Mouse (Mus musculus): ENCODE measurements around the gene Lrrc29. TPM values are rescaled to one million over a fixed set of nuclear protein-coding genes. Genes with fewer than 3 reads are reported as not detected.

Gene Lrrc29
- polyA plus RNA-seq, 1 experiment from 2014 or later, result 1.1 TPM

DNA sequence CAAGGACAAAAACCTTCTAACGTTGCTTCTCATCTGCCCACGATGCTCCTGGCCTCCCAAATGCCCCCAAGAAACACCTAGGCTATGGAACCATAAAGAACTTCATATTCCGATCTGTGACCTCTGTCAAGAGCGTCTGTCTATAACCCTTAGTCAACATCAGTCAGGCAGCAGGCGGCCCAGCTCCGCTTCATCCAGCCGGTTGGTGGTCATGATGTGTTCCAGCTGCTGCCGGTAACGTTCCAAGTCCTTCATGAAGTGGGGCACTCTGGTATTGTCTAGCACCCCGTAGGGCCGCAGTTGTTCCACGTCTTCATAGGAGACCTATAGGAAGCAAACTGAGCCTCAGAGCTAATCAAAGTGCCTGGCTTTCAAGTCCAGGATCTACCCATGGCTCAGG lies 44.3 kb downstream of the Lrrc29 start:
- no peak for DNase-seq (ENCODE audit: low spot score, missing footprints)
- ATAC-seq (ENCODE audit: low FRiP score), result no peak
- 85% methylated on average over 12 of the region's 12 CpGs for WGBS
- Histone ChIP-seq H3K36me3 (ENCODE audit: control insufficient read depth, insufficient read depth, low read length) (peaks cover 3% of the 10 kb centered on the region; the same call in 1 of the 2 replicates), H3K9me3 (ENCODE audit: control insufficient read depth, low read length) (no peaks in the 10 kb centered on the region), H3K27me3 (ENCODE audit: control insufficient read depth, insufficient read depth, low read length) (peaks cover 32% of the 10 kb centered on the region), H3K4me3 (ENCODE audit: low read depth, low read length) (no peak overlapping the region), H3K9ac (ENCODE audit: low read length) (no peak overlapping the region), H3K27ac (ENCODE audit: low read depth, low read length) (no peak overlapping the region), H3K4me2 (no peak overlapping the region), H3K4me1 (ENCODE audit: control insufficient read depth, insufficient read depth, low read length) (0 out of 2 replicates have a peak, but pooled peaks cover 7% of the 10 kb centered on the region)

- Histone ChIP-seq H3K9me3 (ENCODE audit: control insufficient read depth, low read length) (no peaks in the 10 kb centered on the region), H3K27ac (ENCODE audit: low read depth, low read length) (no peak overlapping the region), H3K4me1 (ENCODE audit: control insufficient read depth, insufficient read depth, low read length) (peaks cover 13% of the 10 kb centered on the region), H3K9ac (ENCODE audit: low read length) (no peak overlapping the region), H3K4me3 (ENCODE audit: low read depth, low read length) (no peak overlapping the region), H3K27me3 (ENCODE audit: control insufficient read depth, insufficient read depth, low read length) (peaks cover 44% of the 10 kb centered on the region), H3K4me2 (no peak overlapping the region), H3K36me3 (ENCODE audit: control insufficient read depth, insufficient read depth, low read length) (peaks cover 3% of the 10 kb centered on the region; the same call in 1 of the 2 replicates)
- ATAC-seq (ENCODE audit: low FRiP score), result no peak
- DNase-seq (ENCODE audit: low spot score, missing footprints), result no peak
- WGBS, result 72% methylated on average over 3 of the region's 3 CpGs
Measured at GRCm38 (mm10) chr8:105280567-105280966, 45.5 kb downstream of the Lrrc29 start.

DNA sequence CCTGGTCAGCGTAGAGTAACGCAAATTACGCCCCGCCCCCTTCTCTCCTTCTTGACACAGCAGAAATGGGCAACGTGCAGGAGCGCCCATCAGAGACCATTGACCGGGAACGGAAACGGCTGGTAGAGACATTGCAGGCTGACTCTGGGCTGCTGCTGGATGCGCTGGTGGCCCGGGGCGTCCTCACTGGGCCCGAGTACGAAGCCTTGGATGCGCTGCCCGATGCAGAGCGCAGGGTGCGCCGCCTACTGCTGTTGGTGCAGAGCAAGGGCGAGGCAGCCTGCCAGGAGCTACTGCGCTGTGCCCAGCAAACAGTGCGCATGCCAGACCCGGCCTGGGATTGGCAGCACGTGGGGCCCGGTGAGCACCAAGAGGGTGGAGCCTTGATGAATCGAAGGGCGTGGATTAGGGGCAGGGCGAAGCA lies 47.2 kb downstream of the Lrrc29 start:
- no peaks in the 10 kb centered on the region for H3K9me3 ChIP-seq (ENCODE audit: control insufficient read depth, low read length)
- whole genome bisulfite sequencing, result 4% methylated on average over 28 of the region's 28 CpGs
- no peak overlapping the region for H3K27ac ChIP-seq (ENCODE audit: low read depth, low read length)
- H3K27me3 ChIP-seq (ENCODE audit: control insufficient read depth, insufficient read depth, low read length), result peaks cover 61% of the 10 kb centered on the region
- H3K36me3 ChIP-seq (ENCODE audit: control insufficient read depth, insufficient read depth, low read length), result peaks cover 3% of the 10 kb centered on the region; the same call in 1 of the 2 replicates
- peak overlapping the region; percentile 10; the same call in 1 of the 2 replicates for H3K4me2 ChIP-seq
- peaks cover 14% of the 10 kb centered on the region for H3K4me1 ChIP-seq (ENCODE audit: control insufficient read depth, insufficient read depth, low read length)
- H3K9ac ChIP-seq (ENCODE audit: low read length), result no peak overlapping the region
- DNase-seq (ENCODE audit: low spot score, missing footprints) (peak; percentile 90), ATAC-seq (ENCODE audit: low FRiP score) (peak; percentile 5; the same call in 1 of the 2 replicates)
- no peak overlapping the region for H3K4me3 ChIP-seq (ENCODE audit: low read depth, low read length)

- WGBS, result 3% methylated on average over 29 of the region's 30 CpGs
- Histone ChIP-seq H3K27me3 (ENCODE audit: control insufficient read depth, insufficient read depth, low read length) (peaks cover 84% of the 10 kb centered on the region), H3K4me2 (peak overlapping the region; percentile 55), H3K4me1 (ENCODE audit: control insufficient read depth, insufficient read depth, low read length) (peaks cover 14% of the 10 kb centered on the region), H3K9me3 (ENCODE audit: control insufficient read depth, low read length) (no peaks in the 10 kb centered on the region), H3K27ac (ENCODE audit: low read depth, low read length) (no peak overlapping the region), H3K36me3 (ENCODE audit: control insufficient read depth, insufficient read depth, low read length) (no peaks in the 10 kb centered on the region), H3K4me3 (ENCODE audit: low read depth, low read length) (peak overlapping the region; percentile 34), H3K9ac (ENCODE audit: low read length) (peak overlapping the region; percentile 47)
- DNase-seq (ENCODE audit: low spot score, missing footprints) (peak; percentile 95), ATAC-seq (ENCODE audit: low FRiP score) (peak; percentile 69)
Measured at GRCm38 (mm10) chr8:105276292-105277120, 49.6 kb downstream of the Lrrc29 start.

DNA sequence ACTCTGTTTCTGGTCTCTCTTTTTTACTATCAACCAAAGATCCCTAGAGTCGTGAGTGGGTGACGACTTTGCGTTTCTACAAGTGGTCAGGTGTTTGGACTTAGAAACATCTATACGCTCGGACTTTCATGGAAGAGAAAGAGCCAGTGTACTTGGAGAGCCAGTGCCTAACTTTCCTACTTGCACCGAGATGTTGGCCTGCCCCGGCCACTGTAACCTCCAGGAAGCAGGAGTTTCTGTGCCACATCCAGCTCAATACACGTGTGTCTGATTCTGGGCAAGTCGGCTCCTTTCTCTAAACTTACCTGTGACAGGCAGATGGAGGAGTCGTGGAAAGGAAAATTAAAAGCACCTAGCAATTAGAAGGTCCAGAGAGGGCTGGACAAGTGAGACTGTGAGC lies 50.2 kb downstream of the Lrrc29 start, which contains the start of gene Nol3:
Gene Nol3 (plus strand): TSS at position 301 of the 400 bp plus-strand sequence.
- Histone ChIP-seq H3K27ac (ENCODE audit: low read depth, low read length) (no peak within 1 kb of the TSS), H3K36me3 (ENCODE audit: control insufficient read depth, insufficient read depth, low read length) (no peaks in the 10 kb centered on the region), H3K4me1 (ENCODE audit: control insufficient read depth, insufficient read depth, low read length) (peaks cover 15% of the 10 kb centered on the region), H3K4me2 (peak within 1 kb of the TSS; percentile 55), H3K27me3 (ENCODE audit: control insufficient read depth, insufficient read depth, low read length) (peaks cover 90% of the 10 kb centered on the region), H3K9ac (ENCODE audit: low read length) (peak within 1 kb of the TSS; percentile 47), H3K4me3 (ENCODE audit: low read depth, low read length) (peak within 1 kb of the TSS; percentile 34), H3K9me3 (ENCODE audit: control insufficient read depth, low read length) (no peaks in the 10 kb centered on the region)
- DNase-seq (ENCODE audit: low spot score, missing footprints), result no peak
- peak; percentile 10; the same call in 1 of the 2 replicates for ATAC-seq (ENCODE audit: low FRiP score)
- 5% methylated on average over 10 of the region's 10 CpGs for WGBS

DNA sequence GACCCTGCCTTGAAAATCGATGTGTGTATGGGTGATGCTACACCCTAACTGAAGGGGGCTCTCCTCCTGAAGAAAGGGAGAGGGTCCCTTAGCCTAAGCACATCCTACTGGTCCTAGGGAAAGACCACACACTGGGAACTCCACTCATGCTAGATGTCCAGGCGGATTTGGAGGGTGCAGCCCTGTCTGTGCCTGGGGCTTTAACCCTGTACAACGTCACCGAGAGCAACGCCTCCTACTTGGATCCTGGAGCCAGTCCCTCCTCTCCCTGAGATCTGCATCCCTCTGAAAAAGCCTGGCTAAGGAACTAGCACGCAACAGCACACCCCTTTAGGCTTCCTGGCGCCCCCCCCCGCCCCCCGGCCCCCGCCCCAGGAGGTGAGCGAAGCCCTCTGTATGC lies 50.7 kb downstream of the Lrrc29 start:
- H3K4me2 ChIP-seq, result no peak overlapping the region
- H3K9me3 ChIP-seq (ENCODE audit: control insufficient read depth, low read length), result no peaks in the 10 kb centered on the region
- H3K9ac ChIP-seq (ENCODE audit: low read length), result no peak overlapping the region
- no peak overlapping the region for H3K4me3 ChIP-seq (ENCODE audit: low read depth, low read length)
- peaks cover 16% of the 10 kb centered on the region for H3K4me1 ChIP-seq (ENCODE audit: control insufficient read depth, insufficient read depth, low read length)
- no peaks in the 10 kb centered on the region for H3K36me3 ChIP-seq (ENCODE audit: control insufficient read depth, insufficient read depth, low read length)
- no peak for DNase-seq (ENCODE audit: low spot score, missing footprints)
- H3K27ac ChIP-seq (ENCODE audit: low read depth, low read length), result no peak overlapping the region
- H3K27me3 ChIP-seq (ENCODE audit: control insufficient read depth, insufficient read depth, low read length), result peaks cover 94% of the 10 kb centered on the region
- ATAC-seq (ENCODE audit: low FRiP score), result no peak
- 4% methylated on average over 11 of the region's 11 CpGs for WGBS

DNA sequence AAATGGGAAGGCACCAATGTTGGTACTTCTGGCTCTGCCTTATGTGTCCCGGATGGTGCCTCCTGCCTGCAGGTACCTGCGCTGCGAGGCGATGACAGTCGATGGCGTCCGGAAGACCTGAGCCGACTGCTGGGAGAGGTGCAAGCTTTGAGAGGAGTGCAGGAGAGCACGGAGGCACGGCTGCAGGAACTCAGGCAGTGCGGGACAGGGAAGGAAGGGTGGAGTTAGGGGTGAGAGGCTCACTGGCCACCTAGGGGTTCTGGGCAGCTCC lies 55.2 kb downstream of the Lrrc29 start:
- 2% methylated on average over 11 of the region's 11 CpGs for WGBS
- Histone ChIP-seq H3K4me1 (ENCODE audit: control insufficient read depth, insufficient read depth, low read length) (peaks cover 21% of the 10 kb centered on the region), H3K36me3 (ENCODE audit: control insufficient read depth, insufficient read depth, low read length) (no peaks in the 10 kb centered on the region), H3K9ac (ENCODE audit: low read length) (no peak overlapping the region), H3K27ac (ENCODE audit: low read depth, low read length) (no peak overlapping the region), H3K4me2 (no peak overlapping the region), H3K9me3 (ENCODE audit: control insufficient read depth, low read length) (no peaks in the 10 kb centered on the region; the same call in 1 of the 2 replicates), H3K4me3 (ENCODE audit: low read depth, low read length) (no peak overlapping the region), H3K27me3 (ENCODE audit: control insufficient read depth, insufficient read depth, low read length) (peaks cover 99% of the 10 kb centered on the region)
- ATAC-seq (ENCODE audit: low FRiP score), result no peak
- no peak for DNase-seq (ENCODE audit: low spot score, missing footprints)

DNA sequence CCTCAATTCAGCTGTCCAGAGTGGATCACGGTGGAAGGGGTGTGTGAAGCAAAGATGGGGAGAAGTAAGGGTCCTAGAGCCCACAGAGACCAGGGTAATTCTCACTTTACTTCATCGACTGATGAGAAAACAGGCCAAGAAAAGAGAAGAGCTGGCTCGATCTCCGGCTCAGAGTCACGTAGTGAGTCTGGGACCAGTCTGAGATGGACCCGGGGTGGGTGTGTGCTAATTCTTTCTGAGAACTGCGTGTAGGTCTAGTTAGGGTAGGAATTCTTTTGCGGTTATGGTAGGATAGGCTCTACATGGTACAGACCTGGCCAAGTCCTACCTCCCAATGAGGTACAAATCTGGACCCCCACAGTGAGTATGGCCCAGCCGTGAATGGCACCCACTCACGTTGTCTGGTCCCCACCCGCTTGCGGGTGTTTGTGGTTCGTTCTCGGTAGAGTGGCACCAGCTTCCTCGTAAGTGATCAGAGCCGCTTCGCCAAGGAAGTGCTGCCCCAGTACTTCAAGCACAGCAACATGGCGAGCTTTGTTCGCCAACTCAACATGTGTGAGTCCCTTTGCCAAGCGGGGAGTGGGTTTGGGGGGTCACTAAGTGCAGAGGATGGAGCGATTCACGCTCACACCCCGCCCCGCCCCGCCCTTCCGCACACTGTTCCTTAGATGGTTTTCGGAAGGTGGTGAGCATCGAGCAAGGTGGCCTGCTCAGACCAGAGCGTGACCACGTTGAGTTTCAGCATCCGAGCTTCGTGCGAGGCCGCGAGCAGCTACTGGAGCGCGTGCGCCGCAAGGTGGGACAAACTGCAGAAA lies 55.8 kb downstream of the Lrrc29 start:
- H3K27ac ChIP-seq (ENCODE audit: low read depth, low read length), result no peak overlapping the region
- WGBS, result 3% methylated on average over 39 of the region's 39 CpGs
- peak overlapping the region; percentile 37 for H3K4me3 ChIP-seq (ENCODE audit: low read depth, low read length)
- no peaks in the 10 kb centered on the region for H3K36me3 ChIP-seq (ENCODE audit: control insufficient read depth, insufficient read depth, low read length)
- H3K9ac ChIP-seq (ENCODE audit: low read length), result no peak overlapping the region
- DNase-seq (ENCODE audit: low spot score, missing footprints) (peak; percentile 93), ATAC-seq (ENCODE audit: low FRiP score) (no peak)
- H3K27me3 ChIP-seq (ENCODE audit: control insufficient read depth, insufficient read depth, low read length), result peaks cover 99% of the 10 kb centered on the region
- H3K4me2 ChIP-seq, result peak overlapping the region; percentile 68
- peaks cover 17% of the 10 kb centered on the region for H3K4me1 ChIP-seq (ENCODE audit: control insufficient read depth, insufficient read depth, low read length)
- H3K9me3 ChIP-seq (ENCODE audit: control insufficient read depth, low read length), result no peaks in the 10 kb centered on the region; the same call in 1 of the 2 replicates
